ENCODE assay signal across 17 mouse cellular contexts in genomic region chr3:32659506-32659905, GRCm38 (mm10). TPM values are rescaled to one million over a fixed set of nuclear protein-coding genes. Genes with fewer than 3 reads are reported as not detected.
DNase-seq lines count a peak whose midpoint lies in the region; ATAC-seq and TF ChIP-seq lines count a peak whose summit lies in the region.
"Had no signal": no experiment of that assay in that cellular context is flagged by ENCODE, and none has a peak within 500 bp of the region (broad histone marks: within the 10 kb centered on the region; RNA-seq: fewer than 3 reads in every experiment).

No protein-coding gene starts in this region.

- H3K27ac ChIP-seq in lung, postnatal 0 days (ENCODE audit: low read length): 0 out of 2 replicates have a peak overlapping the region, but pooled peaks have one; percentile 82
- H3K27ac ChIP-seq: embryonic facial prominence, embryonic 13.5 days; forebrain, embryonic 12.5 days; hindbrain, embryonic 12.5 days had no signal

- H3K4me3 ChIP-seq in lung, postnatal 0 days (ENCODE audit: low read depth, low read length): no peak overlapping the region
- H3K4me3 ChIP-seq: embryonic facial prominence, embryonic 13.5 days; forebrain, embryonic 12.5 days; hindbrain, embryonic 12.5 days had no signal

- DNase-seq in adrenal gland, adult (ENCODE audit: inconsistent age in 2 of 2, low spot score in 1 of 2): peak; percentile 21 to 47
- DNase-seq in adrenal gland, adult 8-10 months: no peak
- no peak for DNase-seq in lung, postnatal 0 days (ENCODE audit: low spot score)
- DNase-seq in lung, adult 18-20 months: no peak
- DNase-seq in brain, adult 2 months (ENCODE audit: low read depth, low spot score): peak; percentile 10
- DNase-seq in left cerebral cortex, postnatal 36 days (ENCODE audit: low spot score in 2 of 2): no peak
- DNase-seq in thymus, postnatal 0 days (ENCODE audit: low spot score): no peak
- DNase-seq: B cell, adult 2 months; cerebellum, adult 18-20 months; cerebellum, adult 9-11 months; cerebellum, postnatal 36 days; gastrocnemius, postnatal 25 days had no signal

- H3K4me1 ChIP-seq in lung, postnatal 0 days (ENCODE audit: insufficient read depth, low read depth, low read length): peaks cover 5% of the 10 kb centered on the region; the same call in 1 of the 2 replicates
- H3K4me1 ChIP-seq: embryonic facial prominence, embryonic 13.5 days; forebrain, embryonic 12.5 days; hindbrain, embryonic 12.5 days had no signal

- TF ChIP-seq EP300 in lung, postnatal 0 days (IDR thresholded peaks at IDR 0.05): no peak

- no peak for TF ChIP-seq CTCF in lung, postnatal 0 days (IDR thresholded peaks at IDR 0.05)

- H3K9me3 ChIP-seq in lung, postnatal 0 days (ENCODE audit: low read length): no peaks in the 10 kb centered on the region
- H3K9me3 ChIP-seq: embryonic facial prominence, embryonic 13.5 days; forebrain, embryonic 12.5 days; hindbrain, embryonic 12.5 days had no signal

- intact Hi-C loops in left cerebral cortex, postnatal 36 days (cut with DNase I): no loop called here

- H3K4me2 ChIP-seq in lung, postnatal 0 days (replicated peaks; ENCODE audit: low read depth, low read length): no peak overlapping the region
- H3K4me2 ChIP-seq: embryonic facial prominence, embryonic 13.5 days; forebrain, embryonic 12.5 days; hindbrain, embryonic 12.5 days had no signal

- ATAC-seq in lung, postnatal 0 days: no peak
- ATAC-seq: hindbrain, embryonic 16.5 days; Patski had no signal

- WGBS in lung, postnatal 0 days: 67% methylated on average over 2 of the region's 2 CpGs

- H3K36me3 ChIP-seq in lung, postnatal 0 days (ENCODE audit: insufficient read depth, low read length): no peaks in the 10 kb centered on the region
- H3K36me3 ChIP-seq: embryonic facial prominence, embryonic 13.5 days; forebrain, embryonic 12.5 days; hindbrain, embryonic 12.5 days had no signal

- no peak overlapping the region for H3K9ac ChIP-seq in lung, postnatal 0 days (replicated peaks; ENCODE audit: low read depth)
- H3K9ac ChIP-seq: embryonic facial prominence, embryonic 13.5 days; forebrain, embryonic 12.5 days; hindbrain, embryonic 12.5 days had no signal

- no peaks in the 10 kb centered on the region for H3K27me3 ChIP-seq in lung, postnatal 0 days (replicated peaks; ENCODE audit: insufficient read depth, low read length)
- H3K27me3 ChIP-seq: embryonic facial prominence, embryonic 13.5 days; forebrain, embryonic 12.5 days; hindbrain, embryonic 12.5 days had no signal

RNA-seq across cellular contexts. Expression of gene Gnb4, which starts 43.1 kb away (rescaled TPM):
- total RNA-seq in adrenal gland, adult 8-10 months (2022): 10 to 100 TPM; 37.7 to 82.5 (median 58.9) TPM
- polyA plus RNA-seq in lung, postnatal 0 days (2015; fragmentation: Nextera tagmentation; extraction: Ambion mirVana): 109 and 114 TPM in 2 replicates
- total RNA-seq in left cerebral cortex, postnatal 36 days (2021): 10 to 100 TPM; 43.7 to 44.9 TPM
- polyA plus RNA-seq in thymus, postnatal 0 days (2015; fragmentation: Nextera tagmentation; extraction: Ambion mirVana): 43.3 and 45.5 TPM in 2 replicates

RNA-seq across cellular contexts. Expression of gene Actl6a, which starts 46.6 kb away (rescaled TPM):
- 10 to 100 TPM; 46.4 to 62.4 (median 53.0) TPM for total RNA-seq in adrenal gland, adult 8-10 months (2022)
- 78.3 and 79.5 TPM in 2 replicates for polyA plus RNA-seq in lung, postnatal 0 days (2015; fragmentation: Nextera tagmentation; extraction: Ambion mirVana)
- total RNA-seq in left cerebral cortex, postnatal 36 days (2021): 10 to 100 TPM; 16.6 to 18.0 TPM
- 164 and 171 TPM in 2 replicates for polyA plus RNA-seq in thymus, postnatal 0 days (2015; fragmentation: Nextera tagmentation; extraction: Ambion mirVana)

Comparison
In these comparisons a context has a peak if more than half of its experiments do, and no peak if none do; other contexts are left out.
1. DNase-seq: peak in adrenal gland, adult (2 of 2) and brain, adult 2 months (single experiment); none in adrenal gland, adult 8-10 months (single experiment), lung, postnatal 0 days (single experiment), lung, adult 18-20 months (0 of 2), left cerebral cortex, postnatal 36 days (0 of 2) and thymus, postnatal 0 days (single experiment).